Mouse (Mus musculus): ENCODE results near the gene Srpr. TPM values are rescaled to one million over a fixed set of nuclear protein-coding genes. Genes with fewer than 3 reads are reported as not detected.

The Srpr gene
- total RNA-seq (2022) = 10 to 100 TPM; 66.6 to 80.4 (median 72.1) TPM

DNA sequence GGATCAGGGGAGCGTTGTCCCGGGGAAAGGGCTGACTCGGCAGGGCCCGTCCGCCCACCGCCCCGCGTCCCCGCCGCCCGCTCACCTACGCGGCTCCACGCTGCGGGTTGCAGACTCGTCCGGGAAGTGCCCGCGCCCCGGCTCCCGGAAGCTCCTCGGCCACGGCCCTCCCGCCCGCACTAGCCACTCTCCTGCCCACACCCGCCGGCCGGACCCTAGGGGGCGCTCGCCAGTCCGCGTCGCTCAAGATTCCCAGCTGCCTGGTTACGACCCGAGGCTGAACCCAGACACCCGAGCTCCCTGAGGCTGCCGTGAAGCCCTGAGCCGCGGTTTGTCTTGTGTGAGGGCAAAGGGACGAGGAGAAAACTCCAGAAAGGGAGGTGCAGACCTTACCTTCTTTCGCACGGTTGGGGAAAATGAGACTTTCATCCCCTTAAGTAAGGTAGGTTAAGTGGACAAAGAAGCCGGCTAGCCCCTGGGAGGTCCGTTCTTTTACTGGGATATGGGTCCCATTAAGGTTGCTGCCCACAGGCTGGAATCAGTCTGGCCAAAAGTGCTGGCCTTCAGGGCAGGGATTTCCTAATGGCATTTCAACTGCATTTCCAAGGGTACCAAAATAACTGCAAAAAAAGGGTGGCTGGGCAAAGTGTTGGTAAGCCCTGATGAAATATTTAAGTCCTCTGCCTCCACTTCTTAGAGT, at the start of gene Srpr, which contains the start of gene Tirap:
Gene Srpr (plus strand): TSS at position 404 of the 700 bp plus-strand sequence.
Gene Tirap (minus strand): TSS at position 520 of the 700 bp plus-strand sequence.
- peak; percentile 56 to 73 for DNase-seq (ENCODE audit: low spot score in 2 of 2)

DNA sequence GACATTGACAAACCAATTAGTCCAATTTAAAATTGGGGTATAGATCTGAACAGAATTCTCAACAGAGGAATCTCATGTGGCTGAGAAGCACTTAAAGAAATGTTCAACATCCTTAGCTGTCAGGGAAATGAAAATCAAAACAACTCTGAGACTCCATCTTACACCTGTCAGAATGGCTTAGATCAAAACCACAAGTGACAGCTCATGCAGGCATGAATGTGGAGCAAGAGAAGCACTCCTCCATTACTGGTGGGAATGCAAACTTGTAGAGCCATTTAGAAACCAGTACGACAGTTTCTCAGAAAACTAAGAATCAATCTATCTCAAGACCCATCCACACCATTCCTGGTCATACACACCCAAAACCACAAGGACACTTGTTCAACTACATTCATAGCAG, 47.1 kb upstream of the Srpr start:
- no peak for DNase-seq (ENCODE audit: low spot score in 2 of 2)

DNA sequence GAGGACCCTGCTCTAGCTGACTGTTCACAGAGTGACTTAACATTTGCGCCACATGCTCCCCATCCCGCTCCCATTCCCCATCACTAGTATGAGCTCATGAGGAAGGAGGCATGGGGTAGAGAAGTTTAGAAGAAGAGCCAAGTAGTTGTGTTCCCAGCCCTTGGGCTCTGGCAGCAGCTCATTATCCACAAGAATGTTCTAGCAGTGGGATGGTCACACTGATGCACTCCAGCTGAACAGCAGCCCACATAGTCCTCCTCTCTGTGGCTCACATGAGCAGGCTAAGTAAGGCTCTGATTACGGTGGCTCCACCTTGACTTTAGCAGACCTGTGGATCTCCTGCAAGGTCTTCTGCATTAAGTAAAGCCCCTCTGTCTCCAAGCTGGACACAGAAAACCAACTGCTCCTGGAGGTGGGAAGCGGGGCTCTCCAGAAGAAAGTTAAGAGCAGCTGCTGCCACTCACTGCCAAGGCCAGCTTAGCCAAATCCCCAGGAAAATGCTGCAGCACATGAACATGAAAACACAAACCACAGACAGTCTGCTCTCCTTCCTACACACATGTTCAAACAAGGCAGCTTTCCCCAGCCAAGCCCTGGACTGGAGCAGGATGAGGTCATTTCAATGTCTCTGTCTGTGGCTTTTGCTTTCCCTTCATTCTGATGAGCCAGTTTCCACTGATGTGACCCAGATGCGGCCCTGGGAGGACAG, 43.8 kb upstream of the Srpr start:
- peak in 1 of 2 experiments; percentile 38 for DNase-seq (ENCODE audit: low spot score in 2 of 2)

DNA sequence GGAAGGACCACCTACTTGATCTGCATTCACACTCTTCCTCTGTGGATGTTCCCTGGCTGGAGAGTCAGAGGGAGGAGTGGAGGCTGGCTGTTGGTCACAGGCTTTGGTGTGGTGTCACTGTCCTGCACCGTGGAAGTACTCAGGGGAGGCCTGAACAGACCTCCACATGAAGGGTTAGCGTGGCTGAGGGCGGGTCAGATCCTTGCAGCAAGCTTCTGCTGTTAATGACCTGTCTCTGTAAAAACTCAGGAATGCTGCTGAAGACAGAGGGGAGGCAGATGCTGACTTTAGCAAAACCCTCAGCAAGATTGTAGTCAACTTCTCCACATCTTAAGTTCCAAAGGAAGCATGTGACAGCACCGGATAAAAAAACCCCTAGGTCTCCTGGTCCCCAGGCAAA, 43.1 kb upstream of the Srpr start:
- no peak for DNase-seq (ENCODE audit: low spot score in 2 of 2)

DNA sequence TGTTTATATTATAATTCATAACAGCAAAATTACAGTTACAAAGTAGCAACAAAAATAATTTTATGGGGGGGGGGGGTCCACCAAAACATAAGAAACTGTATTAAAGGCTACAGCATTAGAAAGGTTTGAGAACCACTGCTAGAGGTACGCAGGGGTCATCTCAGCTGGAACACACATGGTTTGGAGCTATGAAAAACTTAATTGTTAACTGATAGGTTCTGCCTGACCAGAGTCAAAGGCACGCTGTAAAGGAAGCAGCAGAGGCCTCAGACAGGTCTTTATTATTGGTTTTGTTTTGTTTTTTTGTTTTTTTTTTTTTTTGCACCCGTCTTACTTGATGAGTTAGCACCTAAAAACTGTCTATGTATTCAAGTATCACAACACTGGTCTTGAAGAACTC, 41.5 kb upstream of the Srpr start:
- no peak for DNase-seq (ENCODE audit: low spot score in 2 of 2)

DNA sequence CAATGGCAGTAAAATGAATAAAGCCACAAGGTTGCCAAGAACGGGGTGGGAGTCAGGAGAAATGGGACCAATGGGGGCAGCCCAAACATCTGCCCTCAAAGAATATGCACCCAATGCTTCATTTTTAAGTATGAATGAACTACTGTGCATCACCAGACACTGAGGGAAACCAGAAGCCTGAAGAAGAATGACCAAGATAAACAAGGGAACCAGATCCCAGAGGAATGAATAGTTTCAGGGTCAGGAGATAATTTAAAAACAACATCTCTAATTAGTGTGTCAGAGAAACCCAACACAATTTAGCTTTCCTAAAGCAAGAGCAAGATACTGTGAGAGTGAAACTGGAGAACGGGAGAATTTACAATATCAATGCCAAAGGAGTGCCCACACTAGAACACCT, 39.3 kb upstream of the Srpr start:
- DNase-seq (ENCODE audit: low spot score in 2 of 2) = no peak

DNA sequence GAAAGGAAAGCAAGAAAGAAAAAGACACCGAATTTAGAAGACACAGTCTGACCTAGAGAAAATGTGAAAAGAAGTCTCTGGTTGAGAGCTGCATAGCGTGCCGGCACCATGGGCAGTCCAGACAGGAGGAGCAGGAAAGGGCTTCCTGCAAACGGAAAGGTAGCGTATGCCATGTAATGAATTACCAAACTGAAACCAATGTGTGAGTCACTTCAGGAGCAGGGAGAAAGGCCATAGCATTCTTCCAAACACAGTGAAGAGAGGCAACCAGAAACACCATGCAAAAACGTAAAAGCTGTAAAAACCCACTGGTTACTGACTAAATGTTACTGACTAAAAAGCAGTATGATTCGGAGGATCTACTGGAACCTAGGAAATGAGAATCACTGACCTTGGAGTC, 38.3 kb upstream of the Srpr start:
- no peak for DNase-seq (ENCODE audit: low spot score in 2 of 2)

DNA sequence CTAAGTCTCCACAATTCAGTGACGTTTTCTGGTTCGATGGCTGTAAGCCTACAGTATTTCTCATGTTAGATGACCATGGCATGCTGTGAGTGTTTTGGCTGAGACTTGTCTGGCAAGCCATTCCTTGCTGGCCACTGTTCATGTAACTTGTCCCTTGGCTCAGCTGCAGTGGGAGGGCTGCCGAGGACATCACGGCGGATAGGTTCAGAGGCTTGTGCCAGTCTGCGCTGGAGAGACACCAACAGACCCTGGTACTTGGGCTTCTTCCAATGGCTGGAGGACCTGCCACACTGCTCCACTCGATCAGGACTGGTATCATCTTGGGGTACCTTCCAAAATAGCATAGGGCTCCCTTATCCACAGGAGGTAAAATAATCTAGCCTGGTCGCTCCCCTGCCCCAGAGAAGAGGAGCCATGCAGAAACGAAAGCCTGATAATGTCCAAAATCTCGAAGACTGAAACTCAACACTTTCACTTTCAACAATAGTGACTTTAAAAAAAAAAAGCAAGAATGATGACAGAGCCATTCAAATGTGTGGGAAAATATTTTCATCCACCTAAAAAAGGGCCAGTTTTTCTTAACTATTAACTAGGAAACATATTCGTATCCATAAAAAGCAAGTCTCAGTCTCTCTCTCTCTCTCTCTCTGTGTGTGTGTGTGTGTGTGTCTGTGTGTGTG, 36.8 kb upstream of the Srpr start:
- no peak for DNase-seq (ENCODE audit: low spot score in 2 of 2)

DNA sequence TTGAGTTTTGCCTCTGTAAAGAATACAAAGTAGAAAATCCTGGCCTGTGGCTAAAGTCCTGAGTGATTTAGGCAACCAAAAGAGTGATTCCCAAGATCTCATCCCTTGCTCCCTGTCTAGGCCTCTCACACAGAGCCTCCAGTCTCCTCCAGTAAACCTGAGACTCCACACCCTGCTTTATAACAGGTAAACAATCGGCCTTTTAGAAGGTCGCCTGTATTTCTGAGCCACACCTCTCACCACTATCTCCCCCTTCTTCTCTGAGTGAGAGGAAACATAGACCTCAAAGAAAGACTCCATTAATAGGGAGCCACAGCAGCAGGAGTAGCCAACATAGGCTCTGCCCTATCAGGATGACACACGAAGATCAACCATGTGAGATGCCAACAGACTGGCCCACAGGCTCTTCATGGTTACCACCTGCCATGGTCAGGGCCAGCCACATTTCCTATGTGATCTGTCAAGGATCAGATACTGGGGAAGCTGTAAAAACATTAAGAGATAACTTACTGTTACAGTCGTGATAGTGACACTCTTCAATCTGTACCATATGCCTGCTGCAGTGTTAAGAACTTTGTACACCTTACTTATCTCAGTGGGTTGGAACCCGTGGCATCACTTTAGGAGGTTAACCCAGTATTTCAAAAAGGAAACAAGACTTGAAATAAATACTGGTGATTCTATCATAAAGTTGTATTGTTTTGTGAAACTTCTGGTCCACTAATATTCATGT, 35.7 kb upstream of the Srpr start:
- no peak for DNase-seq (ENCODE audit: low spot score in 2 of 2)

DNA sequence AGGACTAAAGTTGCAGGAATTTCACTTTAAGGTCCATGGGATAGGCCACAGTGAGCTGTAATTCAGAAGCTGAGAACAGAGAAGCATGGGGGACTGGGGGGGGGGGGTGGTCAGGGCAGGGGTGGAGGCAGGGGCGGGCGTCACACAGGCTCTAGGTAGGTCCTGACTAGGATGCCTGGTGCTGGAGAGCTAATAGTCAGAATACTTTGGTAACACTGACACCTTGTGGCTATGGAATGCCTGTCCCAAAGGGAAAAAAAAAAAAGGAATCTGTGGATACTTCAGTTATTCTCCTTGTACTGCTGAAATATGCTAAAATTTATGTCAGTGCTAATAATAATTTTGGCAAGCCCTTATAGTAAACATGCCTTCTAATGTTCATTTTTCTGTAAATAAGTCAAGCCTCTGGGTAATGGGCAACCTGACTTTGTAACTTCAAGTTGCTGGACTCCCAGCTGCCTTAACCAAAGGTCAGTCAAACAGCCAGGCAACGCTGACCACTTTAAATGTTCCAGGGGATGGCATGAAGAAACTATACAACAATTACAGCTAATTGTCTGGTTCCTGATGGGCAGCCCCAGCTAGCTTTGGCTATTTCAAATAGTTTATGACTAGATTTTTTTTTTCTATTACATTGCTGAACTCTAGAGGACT, 33.7 kb upstream of the Srpr start:
- DNase-seq (ENCODE audit: low spot score in 2 of 2) = no peak

DNA sequence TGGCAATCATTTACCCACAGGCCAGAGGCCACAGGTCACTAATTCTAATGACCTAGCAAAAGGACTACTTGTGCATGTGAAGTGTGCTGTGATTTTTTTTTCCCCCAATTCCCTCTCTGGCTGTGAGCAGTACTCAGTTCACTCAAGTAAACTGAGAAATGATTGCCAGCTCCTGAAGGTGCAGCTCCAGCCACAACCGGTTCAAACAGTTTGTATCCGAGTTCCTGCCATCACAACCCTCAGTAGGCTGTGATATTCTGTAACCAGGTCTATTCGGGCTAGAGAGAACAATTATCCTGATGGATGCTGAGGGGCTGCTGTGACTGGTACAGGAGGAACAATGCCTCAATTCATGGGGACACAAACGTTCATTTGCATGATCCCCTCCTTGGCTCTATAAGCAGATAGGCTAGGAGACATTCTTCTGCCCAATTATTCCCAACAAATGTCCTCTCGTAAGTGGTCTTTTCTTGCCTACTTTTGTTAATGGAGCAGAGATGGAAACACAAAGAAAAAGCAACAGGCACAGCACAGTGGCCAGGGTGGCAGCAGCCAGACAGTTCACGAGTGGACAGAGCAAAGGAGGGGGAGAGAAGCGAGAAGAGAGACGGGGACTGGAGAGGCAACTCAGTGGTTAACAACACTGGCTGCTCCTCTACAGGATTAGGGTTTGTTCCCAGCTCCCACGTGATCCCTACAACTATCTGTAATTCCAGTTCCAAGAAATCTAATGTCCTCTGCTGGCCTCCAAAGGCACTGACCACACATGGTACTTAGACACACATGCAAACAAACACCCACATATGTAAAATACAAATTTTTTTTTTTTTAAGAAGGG, 33.0 kb upstream of the Srpr start:
- DNase-seq (ENCODE audit: low spot score in 2 of 2) = no peak

DNA sequence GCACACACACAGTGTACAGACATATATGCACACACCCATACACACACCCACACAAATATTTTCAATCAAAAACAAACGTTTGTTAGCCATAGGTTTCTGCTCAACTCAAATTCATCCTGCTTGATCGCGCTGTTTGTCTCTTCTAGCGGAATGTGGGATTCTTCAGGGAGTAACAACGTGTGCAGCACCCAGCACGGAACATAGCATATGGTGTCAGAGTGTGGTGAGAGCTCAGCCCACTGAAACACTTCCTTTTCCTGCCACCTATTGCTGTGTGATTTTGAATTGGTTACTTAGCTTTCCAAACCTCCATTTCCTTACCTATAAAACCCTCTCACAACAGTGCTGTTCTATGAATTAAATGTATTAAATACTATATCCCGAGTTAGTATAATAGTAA, 29.9 kb upstream of the Srpr start:
- DNase-seq (ENCODE audit: low spot score in 2 of 2) = no peak

DNA sequence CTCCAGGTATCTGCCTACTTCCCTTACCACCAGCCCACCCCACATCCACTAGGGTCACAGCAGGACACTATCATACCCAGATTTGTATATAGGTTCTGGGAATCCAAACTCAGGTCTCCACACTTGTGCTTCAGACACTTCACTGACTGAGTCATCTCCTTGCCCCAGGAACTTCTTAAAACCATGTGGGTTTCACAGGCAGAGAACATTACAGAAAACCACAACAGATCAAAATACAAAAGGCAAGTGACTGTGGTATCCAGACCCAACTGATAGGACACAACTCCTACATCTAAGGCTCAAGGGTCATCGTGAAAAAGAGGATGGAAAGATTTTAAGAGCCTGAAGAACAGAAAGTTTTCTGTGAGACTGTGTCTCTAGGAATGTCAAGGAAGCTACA, 26.6 kb upstream of the Srpr start:
- DNase-seq (ENCODE audit: low spot score in 2 of 2) = no peak

DNA sequence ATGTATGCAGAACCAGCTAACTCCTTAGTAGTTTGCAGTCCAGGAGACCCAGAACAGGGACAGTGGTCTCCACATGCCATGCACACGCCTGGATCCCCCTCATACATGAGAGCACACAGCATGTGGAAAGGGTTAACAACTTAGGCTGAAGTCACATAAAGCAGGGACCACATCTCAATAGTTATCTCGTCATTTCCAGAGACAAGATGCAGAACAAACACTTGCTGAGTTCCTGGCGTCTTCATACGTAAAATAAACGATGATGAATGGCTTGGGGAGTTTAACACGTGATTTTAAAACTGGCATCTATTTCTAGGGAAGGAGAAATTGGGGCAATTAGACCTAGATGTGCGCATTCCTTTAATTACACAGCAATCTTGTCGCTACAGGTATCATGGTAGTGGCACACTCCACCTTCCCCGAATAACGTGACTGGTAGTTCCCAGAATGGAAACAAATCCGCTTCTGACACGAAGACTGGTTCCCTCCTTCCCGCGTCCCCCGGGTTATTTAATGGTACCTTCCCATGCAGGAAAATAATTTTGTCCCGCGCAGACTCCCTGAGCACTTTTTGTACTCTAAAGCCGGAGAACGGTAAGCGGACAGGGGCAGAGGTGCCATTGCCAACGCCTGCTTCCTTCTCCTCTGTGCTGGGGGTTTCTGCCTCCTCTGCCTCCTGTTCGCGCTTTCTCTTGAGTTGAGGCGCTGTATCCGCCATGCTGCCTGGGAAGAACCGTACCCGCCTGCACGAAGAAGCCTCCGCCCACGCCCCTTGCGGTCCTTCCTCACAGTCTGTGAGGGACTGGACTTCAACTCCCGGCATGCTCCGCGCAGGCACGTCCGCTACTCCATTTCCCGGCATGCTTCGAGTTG, 24.5 kb upstream of the Srpr start, which contains the start of gene Dcps:
Gene Dcps (minus strand): TSS at position 811 of the 873 bp plus-strand sequence.
- peak; percentile 91 to 96 for DNase-seq (ENCODE audit: low spot score in 2 of 2)

DNA sequence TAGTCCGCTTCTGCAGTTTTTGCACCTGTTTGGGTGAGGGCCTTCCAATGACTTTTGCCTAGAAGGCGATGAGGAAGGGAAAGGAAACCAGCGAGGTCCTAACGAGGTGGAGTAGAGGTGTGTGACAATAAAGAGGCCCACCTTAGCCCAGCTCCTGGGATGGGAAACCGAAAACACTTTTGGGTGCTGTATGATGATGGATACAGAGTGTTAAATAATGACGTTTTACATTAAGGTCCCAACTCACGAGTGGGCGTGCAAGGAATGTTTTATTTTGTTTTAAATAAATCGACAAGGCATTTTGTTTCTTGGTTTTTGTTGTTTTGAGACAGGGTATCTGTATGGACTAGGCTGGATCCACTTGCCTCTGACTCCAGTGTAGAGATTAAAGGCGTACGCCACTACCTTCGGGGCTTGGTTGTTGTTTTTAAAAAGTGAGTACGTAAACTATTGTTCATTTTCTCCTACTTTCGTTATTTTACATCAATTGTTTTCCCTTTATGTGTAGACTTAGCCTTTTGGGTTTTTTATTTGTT, 23.8 kb upstream of the Srpr start:
- DNase-seq (ENCODE audit: low spot score in 2 of 2) = no peak

DNA sequence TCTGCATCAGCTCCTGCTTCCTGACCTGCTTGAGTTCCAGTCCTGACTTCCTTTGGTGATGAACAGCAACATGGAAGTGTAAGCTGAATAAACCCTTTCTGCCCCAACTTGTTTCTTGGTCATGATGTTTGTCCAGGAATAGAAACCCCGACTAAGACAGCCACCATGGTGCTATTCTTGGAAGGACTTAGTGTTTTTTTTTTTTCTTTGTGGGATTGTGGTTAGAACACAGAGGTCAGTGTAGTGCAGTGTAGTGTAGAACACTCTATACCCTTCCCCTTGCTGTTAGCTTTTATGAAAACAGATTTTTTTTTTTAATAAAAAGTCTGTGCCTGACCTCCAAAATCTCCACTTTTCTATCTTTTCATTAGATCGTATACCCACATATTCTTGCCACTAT, 17.1 kb upstream of the Srpr start:
- no peak for DNase-seq (ENCODE audit: low spot score in 2 of 2)

DNA sequence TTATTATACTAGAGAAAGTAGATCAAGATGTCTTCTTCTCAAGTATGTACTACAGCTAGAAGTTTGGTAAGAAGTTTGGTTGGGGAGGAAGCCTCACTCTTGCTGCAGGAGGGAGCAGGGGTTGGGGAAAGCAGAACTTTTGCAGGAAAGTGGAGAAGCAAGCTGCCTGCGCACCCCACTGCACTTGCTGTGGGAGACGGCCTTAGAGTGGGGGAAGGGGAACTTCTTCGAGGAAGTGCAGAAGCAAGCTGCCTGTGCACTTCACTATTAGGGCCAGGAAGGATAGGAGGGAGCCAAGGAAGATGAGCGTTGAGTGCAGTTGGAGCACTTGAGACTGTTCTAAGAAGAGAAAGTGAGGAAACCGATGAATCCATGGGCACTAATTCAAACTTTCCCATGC, 16.6 kb upstream of the Srpr start:
- DNase-seq (ENCODE audit: low spot score in 2 of 2) = no peak

DNA sequence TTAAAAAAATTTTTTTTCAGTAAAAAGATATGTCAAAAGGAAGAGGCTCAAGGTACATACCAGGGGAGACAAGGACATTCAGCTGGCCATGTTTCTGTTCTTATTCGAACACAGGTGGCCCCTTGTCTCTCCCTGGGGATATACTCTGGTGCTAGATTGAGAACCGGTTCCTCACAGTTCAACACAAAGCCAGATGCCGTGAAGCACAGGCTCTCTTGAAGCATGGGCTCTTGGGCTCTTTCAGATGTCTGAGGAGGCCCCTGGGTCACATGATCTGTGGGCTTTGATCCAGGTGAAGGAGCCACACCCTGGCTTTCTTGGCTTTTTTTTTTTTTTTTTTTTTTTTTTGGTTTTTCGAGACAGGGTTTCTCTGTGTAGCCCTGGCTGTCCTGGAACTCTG, 13.5 kb upstream of the Srpr start:
- no peak for DNase-seq (ENCODE audit: low spot score in 2 of 2)

DNA sequence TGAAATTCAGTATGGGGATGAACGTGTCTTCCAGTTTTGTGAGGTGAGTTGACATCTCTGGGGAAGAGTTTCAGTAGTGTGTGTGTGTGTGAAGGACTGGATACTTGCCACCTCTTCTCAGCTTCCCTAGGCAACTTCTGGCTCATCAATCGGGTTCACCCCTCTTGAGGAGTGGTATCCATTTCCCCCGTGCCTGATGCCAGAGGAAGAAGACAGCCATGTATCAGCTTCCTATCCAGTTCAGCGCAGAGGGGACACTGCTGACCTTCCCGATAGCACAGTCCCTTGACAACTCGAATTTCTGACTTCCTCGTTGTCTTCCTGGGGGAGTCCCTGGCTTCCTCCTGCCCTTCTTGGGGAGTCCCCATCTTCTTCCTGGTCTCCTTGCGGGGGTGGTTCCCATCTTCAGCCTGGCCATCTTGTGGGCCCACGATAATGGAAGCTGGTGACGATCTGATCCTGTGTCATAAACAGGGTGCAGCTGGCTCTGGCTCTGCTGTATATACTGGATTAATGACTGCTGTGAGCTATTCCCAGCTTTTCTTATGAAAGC, 12.5 kb upstream of the Srpr start:
- DNase-seq (ENCODE audit: low spot score in 2 of 2) = no peak
